11 mouse cellular contexts compared by ENCODE assay signal in the genomic region with DNA sequence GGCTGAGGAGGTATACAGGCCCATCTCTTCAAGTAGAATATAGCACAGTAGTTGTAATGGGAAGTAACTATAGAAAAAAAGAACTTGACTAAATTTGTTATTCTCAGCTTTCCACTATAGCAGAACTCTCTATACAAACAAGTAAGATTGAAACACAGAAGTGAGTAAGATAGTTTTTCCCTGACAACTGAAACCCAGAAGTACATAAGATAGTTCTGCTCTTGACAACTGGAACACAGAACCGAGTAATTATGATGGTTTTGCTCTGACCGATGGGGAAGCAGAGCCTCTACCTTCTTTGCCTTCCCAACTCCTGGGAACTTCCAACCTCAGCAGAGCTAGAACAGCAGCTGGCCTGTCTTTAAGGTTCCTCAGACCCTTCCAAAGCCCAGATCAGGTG. TPM values are rescaled to one million over a fixed set of nuclear protein-coding genes. Genes with fewer than 3 reads are reported as not detected.
DNase-seq lines count a peak whose midpoint lies in the region; ATAC-seq and TF ChIP-seq lines count a peak whose summit lies in the region.
"Had no signal": no experiment of that assay in that cellular context is flagged by ENCODE, and none has a peak within 500 bp of the region (broad histone marks: within the 10 kb centered on the region; RNA-seq: fewer than 3 reads in every experiment).

No protein-coding gene starts in this region.

- H3K27ac ChIP-seq in kidney, postnatal 0 days, result no peak overlapping the region
- peak overlapping the region; percentile 48 for H3K27ac ChIP-seq in bone marrow macrophage, adult 2 months (ENCODE audit: insufficient read depth, low read depth, low read length)
- peak overlapping the region; percentile 98 for H3K27ac ChIP-seq in liver, embryonic 12.5 days
- no peak overlapping the region for H3K27ac ChIP-seq in neural tube, embryonic 15.5 days (replicated peaks)
- H3K27ac ChIP-seq: embryonic facial prominence, embryonic 13.5 days had no signal

- no peak for TF ChIP-seq POLR2A in bone marrow macrophage, adult 2 months (IDR thresholded peaks at IDR 0.05; ENCODE audit: borderline replicate concordance, low read depth, low read length)

- ATAC-seq in kidney, postnatal 0 days (replicated peaks; ENCODE audit: low FRiP score, low read depth), result no peak
- no peak for ATAC-seq in liver, embryonic 12.5 days
- ATAC-seq in neural tube, embryonic 15.5 days (ENCODE audit: low FRiP score), result no peak
- ATAC-seq: forebrain, embryonic 16.5 days had no signal

- 0 out of 2 replicates have a peak, but pooled peaks cover 2% of the 10 kb centered on the region for H3K36me3 ChIP-seq in kidney, postnatal 0 days (ENCODE audit: insufficient read depth, low read length)
- H3K36me3 ChIP-seq in liver, embryonic 12.5 days, result peaks cover 36% of the 10 kb centered on the region
- peaks cover 5% of the 10 kb centered on the region; the same call in 1 of the 2 replicates for H3K36me3 ChIP-seq in neural tube, embryonic 15.5 days

- TF ChIP-seq CTCF in kidney, postnatal 0 days (IDR thresholded peaks at IDR 0.05; ENCODE audit: low read depth), result no peak
- TF ChIP-seq CTCF in bone marrow macrophage, adult 2 months (IDR thresholded peaks at IDR 0.05; ENCODE audit: low read depth, low read length), result no peak

- no peaks in the 10 kb centered on the region for H3K27me3 ChIP-seq in kidney, postnatal 0 days (ENCODE audit: insufficient read depth, low read length)
- no peaks in the 10 kb centered on the region for H3K27me3 ChIP-seq in liver, embryonic 12.5 days (replicated peaks)
- H3K27me3 ChIP-seq in neural tube, embryonic 15.5 days (replicated peaks), result no peaks in the 10 kb centered on the region
- H3K27me3 ChIP-seq: embryonic facial prominence, embryonic 13.5 days had no signal

- H3K9ac ChIP-seq in kidney, postnatal 0 days (ENCODE audit: low read depth, low read length), result 0 out of 2 replicates have a peak overlapping the region, but pooled peaks have one; percentile 29
- H3K9ac ChIP-seq in liver, embryonic 12.5 days, result peak overlapping the region; percentile 93
- no peak overlapping the region for H3K9ac ChIP-seq in neural tube, embryonic 15.5 days (replicated peaks)

- peak overlapping the region; percentile 96; the same call in 1 of the 2 replicates for H3K4me2 ChIP-seq in kidney, postnatal 0 days (ENCODE audit: low read length)
- peak overlapping the region; percentile 86 for H3K4me2 ChIP-seq in liver, embryonic 12.5 days
- H3K4me2 ChIP-seq in neural tube, embryonic 15.5 days, result 0 out of 2 replicates have a peak overlapping the region, but pooled peaks have one; percentile 95
- H3K4me2 ChIP-seq: embryonic facial prominence, embryonic 13.5 days had no signal

- no peak for DNase-seq in kidney, postnatal 0 days (ENCODE audit: low spot score)
- DNase-seq in kidney, adult 9 months, result no peak
- no peak for DNase-seq in adrenal gland, postnatal 25 days
- no peak for DNase-seq in urinary bladder, postnatal 4 days (ENCODE audit: low spot score in 2 of 2)
- DNase-seq: kidney, postnatal 10 days; layer of hippocampus, postnatal 36 days had no signal

- no peaks in the 10 kb centered on the region for H3K9me3 ChIP-seq in kidney, postnatal 0 days (replicated peaks; ENCODE audit: low read length)
- no peaks in the 10 kb centered on the region for H3K9me3 ChIP-seq in liver, embryonic 12.5 days (replicated peaks)
- no peaks in the 10 kb centered on the region for H3K9me3 ChIP-seq in neural tube, embryonic 15.5 days (replicated peaks)
- H3K9me3 ChIP-seq: embryonic facial prominence, embryonic 13.5 days had no signal

- H3K4me1 ChIP-seq in kidney, postnatal 0 days (replicated peaks; ENCODE audit: insufficient read depth, low read length), result peaks cover 22% of the 10 kb centered on the region
- peaks cover 60% of the 10 kb centered on the region for H3K4me1 ChIP-seq in bone marrow macrophage, adult 2 months (ENCODE audit: control insufficient read depth, insufficient read depth, low read length)
- peaks cover 78% of the 10 kb centered on the region for H3K4me1 ChIP-seq in liver, embryonic 12.5 days
- H3K4me1 ChIP-seq in neural tube, embryonic 15.5 days, result peaks cover 33% of the 10 kb centered on the region

- WGBS in kidney, postnatal 0 days, result 85% methylated on average over 2 of the region's 2 CpGs
- 72% methylated on average over 2 of the region's 2 CpGs for WGBS in liver, embryonic 12.5 days (ENCODE audit: insufficient replicate concordance)
- 97% methylated on average over 2 of the region's 2 CpGs for WGBS in neural tube, embryonic 15.5 days

- no peak overlapping the region for H3K4me3 ChIP-seq in kidney, postnatal 0 days (replicated peaks; ENCODE audit: low read depth, low read length)
- H3K4me3 ChIP-seq in bone marrow macrophage, adult 2 months (ENCODE audit: insufficient read depth, low read length), result no peak overlapping the region
- H3K4me3 ChIP-seq in liver, embryonic 12.5 days, result peak overlapping the region; percentile 72
- H3K4me3 ChIP-seq in neural tube, embryonic 15.5 days (replicated peaks), result no peak overlapping the region
- H3K4me3 ChIP-seq: embryonic facial prominence, embryonic 13.5 days had no signal

RNA-seq across cellular contexts. Expression of a gene that starts 2.8 kb away (rescaled TPM):
- 16.4 and 17.1 TPM in 2 replicates for polyA plus RNA-seq in kidney, postnatal 0 days (2015; fragmentation: Nextera tagmentation; extraction: Ambion mirVana)
- 78.0 and 91.8 TPM in 2 replicates for polyA plus RNA-seq in bone marrow macrophage, adult 2 months (2012; ENCODE audit: insufficient read depth, insufficient read length, missing spikeins)
- 28.6 and 30.5 TPM in 2 replicates for polyA plus RNA-seq in liver, embryonic 12.5 days (2016; fragmentation: Nextera tagmentation; extraction: Ambion mirVana)
- 11.5 and 12.5 TPM in 2 replicates for polyA plus RNA-seq in neural tube, embryonic 15.5 days (2015; fragmentation: Nextera tagmentation; extraction: Ambion mirVana)
- 21.8 and 34.9 TPM in 2 replicates for total RNA-seq in adrenal gland, postnatal 25 days (2021)

RNA-seq across cellular contexts. Expression of a gene that starts 26.5 kb away (rescaled TPM):
- polyA plus RNA-seq in kidney, postnatal 0 days (2015; fragmentation: Nextera tagmentation; extraction: Ambion mirVana), result 3.0 and 4.1 TPM in 2 replicates
- 7.9 and 10.0 TPM in 2 replicates for polyA plus RNA-seq in bone marrow macrophage, adult 2 months (2012; ENCODE audit: insufficient read depth, insufficient read length, missing spikeins)
- 5.0 and 7.1 TPM in 2 replicates for polyA plus RNA-seq in liver, embryonic 12.5 days (2016; fragmentation: Nextera tagmentation; extraction: Ambion mirVana)
- polyA plus RNA-seq in neural tube, embryonic 15.5 days (2015; fragmentation: Nextera tagmentation; extraction: Ambion mirVana), result 1.5 and 2.1 TPM in 2 replicates
- total RNA-seq in adrenal gland, postnatal 25 days (2021), result 5.1 and 6.2 TPM in 2 replicates

RNA-seq across cellular contexts. Expression of a gene that starts 29.5 kb away (rescaled TPM):
- 46.6 and 48.5 TPM in 2 replicates for polyA plus RNA-seq in kidney, postnatal 0 days (2015; fragmentation: Nextera tagmentation; extraction: Ambion mirVana)
- 38.3 and 44.8 TPM in 2 replicates for polyA plus RNA-seq in bone marrow macrophage, adult 2 months (2012; ENCODE audit: insufficient read depth, insufficient read length, missing spikeins)
- 59.5 and 62.4 TPM in 2 replicates for polyA plus RNA-seq in liver, embryonic 12.5 days (2016; fragmentation: Nextera tagmentation; extraction: Ambion mirVana)
- polyA plus RNA-seq in neural tube, embryonic 15.5 days (2015; fragmentation: Nextera tagmentation; extraction: Ambion mirVana), result 22.6 and 30.8 TPM in 2 replicates
- 24.8 and 36.1 TPM in 2 replicates for total RNA-seq in adrenal gland, postnatal 25 days (2021)

RNA-seq across cellular contexts. Expression of a gene that starts 31.3 kb away (rescaled TPM):
- polyA plus RNA-seq in kidney, postnatal 0 days (2015; fragmentation: Nextera tagmentation; extraction: Ambion mirVana), result 0.42 and 0.66 TPM in 2 replicates
- polyA plus RNA-seq in bone marrow macrophage, adult 2 months (2012; ENCODE audit: insufficient read depth, insufficient read length, missing spikeins), result not detected in 2 replicates
- 40.9 and 44.2 TPM in 2 replicates for polyA plus RNA-seq in liver, embryonic 12.5 days (2016; fragmentation: Nextera tagmentation; extraction: Ambion mirVana)
- 0.56 and 0.65 TPM in 2 replicates for polyA plus RNA-seq in neural tube, embryonic 15.5 days (2015; fragmentation: Nextera tagmentation; extraction: Ambion mirVana)
- total RNA-seq in adrenal gland, postnatal 25 days (2021), result not detected in 2 replicates

RNA-seq across cellular contexts. Expression of a gene that starts 41.8 kb away (rescaled TPM):
- 881 and 892 TPM in 2 replicates for polyA plus RNA-seq in kidney, postnatal 0 days (2015; fragmentation: Nextera tagmentation; extraction: Ambion mirVana)
- polyA plus RNA-seq in bone marrow macrophage, adult 2 months (2012; ENCODE audit: insufficient read depth, insufficient read length, missing spikeins), result 169 and 174 TPM in 2 replicates
- 896 and 933 TPM in 2 replicates for polyA plus RNA-seq in liver, embryonic 12.5 days (2016; fragmentation: Nextera tagmentation; extraction: Ambion mirVana)
- 511 and 660 TPM in 2 replicates for polyA plus RNA-seq in neural tube, embryonic 15.5 days (2015; fragmentation: Nextera tagmentation; extraction: Ambion mirVana)
- total RNA-seq in adrenal gland, postnatal 25 days (2021), result 346 and 405 TPM in 2 replicates

Comparison
In these comparisons a context has a peak if more than half of its experiments do, and no peak if none do; other contexts are left out.
1. H3K27ac ChIP-seq: peak in bone marrow macrophage, adult 2 months (single experiment) and liver, embryonic 12.5 days (single experiment); none in kidney, postnatal 0 days (single experiment) and neural tube, embryonic 15.5 days (single experiment).
2. Peak in every context shown above with its lines, with median percentiles within 50 percentile points of each other: H3K4me2 ChIP-seq.